8 mouse cellular contexts compared by ENCODE assay signal in genomic region chr2:32816946-32817581, GRCm38 (mm10). TPM values are rescaled to one million over a fixed set of nuclear protein-coding genes. Genes with fewer than 3 reads are reported as not detected.
DNase-seq lines count a peak whose midpoint lies in the region; ATAC-seq lines count a peak whose summit lies in the region.

No protein-coding gene starts in this region.

- H3K9ac ChIP-seq in midbrain, embryonic 12.5 days (replicated peaks) = no peak overlapping the region
- no peak overlapping the region for H3K9ac ChIP-seq in midbrain, embryonic 16.5 days (ENCODE audit: low read depth, low read length)
- H3K9ac ChIP-seq in hindbrain, embryonic 14.5 days = no peak overlapping the region
- no peak overlapping the region for H3K9ac ChIP-seq in limb, embryonic 12.5 days (replicated peaks)

- no peak overlapping the region for H3K4me2 ChIP-seq in midbrain, embryonic 12.5 days (replicated peaks)
- H3K4me2 ChIP-seq in midbrain, embryonic 16.5 days (ENCODE audit: low read length) = no peak overlapping the region
- no peak overlapping the region for H3K4me2 ChIP-seq in hindbrain, embryonic 14.5 days (replicated peaks)
- H3K4me2 ChIP-seq in limb, embryonic 12.5 days = peak overlapping the region; percentile 22

- WGBS in midbrain, embryonic 12.5 days = 78% methylated on average over 17 of the region's 17 CpGs
- WGBS in midbrain, embryonic 16.5 days = 67% methylated on average over 17 of the region's 17 CpGs
- WGBS in hindbrain, embryonic 14.5 days = 60% methylated on average over 17 of the region's 17 CpGs
- WGBS in limb, embryonic 12.5 days = 25% methylated on average over 17 of the region's 17 CpGs

- ATAC-seq in midbrain, embryonic 12.5 days (ENCODE audit: low FRiP score, low read depth) = no peak
- ATAC-seq in midbrain, embryonic 16.5 days = no peak
- ATAC-seq in hindbrain, embryonic 14.5 days (ENCODE audit: low FRiP score) = no peak
- no peak for ATAC-seq in limb, embryonic 12.5 days (ENCODE audit: insufficient number of reproducible peaks, insufficient read depth, low FRiP score, low TSS enrichment, low read depth)
- no peak for ATAC-seq in megakaryocyte-erythroid progenitor cell, adult 5-6 weeks (replicated peaks; ENCODE audit: low FRiP score, low TSS enrichment, poor library complexity, severe bottlenecking)

- no peaks in the 10 kb centered on the region for H3K9me3 ChIP-seq in midbrain, embryonic 12.5 days
- H3K9me3 ChIP-seq in midbrain, embryonic 16.5 days (replicated peaks; ENCODE audit: control insufficient read depth, low read length, poor library complexity, severe bottlenecking) = no peaks in the 10 kb centered on the region
- H3K9me3 ChIP-seq in hindbrain, embryonic 14.5 days (ENCODE audit: control insufficient read depth, low read length) = no peaks in the 10 kb centered on the region
- H3K9me3 ChIP-seq in limb, embryonic 12.5 days = no peaks in the 10 kb centered on the region

- peaks cover 44% of the 10 kb centered on the region for H3K36me3 ChIP-seq in midbrain, embryonic 12.5 days
- peaks cover 31% of the 10 kb centered on the region for H3K36me3 ChIP-seq in midbrain, embryonic 16.5 days (ENCODE audit: control insufficient read depth, insufficient read depth, low read length)
- H3K36me3 ChIP-seq in hindbrain, embryonic 14.5 days (replicated peaks; ENCODE audit: control insufficient read depth, insufficient read depth) = peaks cover 94% of the 10 kb centered on the region
- peaks cover 29% of the 10 kb centered on the region; the same call in 1 of the 2 replicates for H3K36me3 ChIP-seq in limb, embryonic 12.5 days

- H3K27me3 ChIP-seq in midbrain, embryonic 12.5 days = no peaks in the 10 kb centered on the region
- H3K27me3 ChIP-seq in midbrain, embryonic 16.5 days (ENCODE audit: control insufficient read depth, insufficient read depth, low read depth, low read length) = no peaks in the 10 kb centered on the region
- no peaks in the 10 kb centered on the region for H3K27me3 ChIP-seq in hindbrain, embryonic 14.5 days (ENCODE audit: control insufficient read depth, insufficient read depth, low read length)
- H3K27me3 ChIP-seq in limb, embryonic 12.5 days = no peaks in the 10 kb centered on the region

- H3K27ac ChIP-seq in midbrain, embryonic 12.5 days (replicated peaks) = peak overlapping the region; percentile 4; the same call in 1 of the 2 replicates
- H3K27ac ChIP-seq in midbrain, embryonic 16.5 days (ENCODE audit: low read length) = no peak overlapping the region
- H3K27ac ChIP-seq in hindbrain, embryonic 14.5 days = peak overlapping the region; percentile 45
- peak overlapping the region; percentile 78 for H3K27ac ChIP-seq in limb, embryonic 12.5 days

- H3K4me3 ChIP-seq in midbrain, embryonic 12.5 days = no peak overlapping the region
- H3K4me3 ChIP-seq in midbrain, embryonic 16.5 days (ENCODE audit: low read depth, low read length) = no peak overlapping the region
- no peak overlapping the region for H3K4me3 ChIP-seq in hindbrain, embryonic 14.5 days (replicated peaks; ENCODE audit: low read length)
- H3K4me3 ChIP-seq in limb, embryonic 12.5 days (replicated peaks) = no peak overlapping the region

- intact Hi-C loops in gastrocnemius, postnatal 14 days (cut with DNase I; ENCODE audit: low total_unique reads) = no loop called here

- no peaks in the 10 kb centered on the region for H3K4me1 ChIP-seq in midbrain, embryonic 12.5 days
- no peaks in the 10 kb centered on the region for H3K4me1 ChIP-seq in midbrain, embryonic 16.5 days (ENCODE audit: control insufficient read depth, insufficient read depth, low read length)
- no peaks in the 10 kb centered on the region for H3K4me1 ChIP-seq in hindbrain, embryonic 14.5 days (replicated peaks; ENCODE audit: control insufficient read depth, insufficient read depth, low read length)
- peaks cover 24% of the 10 kb centered on the region for H3K4me1 ChIP-seq in limb, embryonic 12.5 days (replicated peaks)

- DNase-seq in hindbrain, embryonic 14.5 days (ENCODE audit: low spot score) = no peak
- peak; percentile 61 to 85 for DNase-seq in right cerebral cortex, postnatal 10 days (ENCODE audit: low spot score in 2 of 2)
- DNase-seq in gastrocnemius, postnatal 14 days = no peak
- DNase-seq in liver = no peak

RNA-seq across cellular contexts. Expression of gene Stxbp1, which starts 30.0 kb away (rescaled TPM):
- 80.3 and 83.2 TPM in 2 replicates for polyA plus RNA-seq in midbrain, embryonic 12.5 days (2016; fragmentation: Nextera tagmentation; extraction: Ambion mirVana)
- polyA plus RNA-seq in midbrain, embryonic 16.5 days (2015; fragmentation: Nextera tagmentation; extraction: Ambion mirVana) = 340 and 389 TPM in 2 replicates
- polyA plus RNA-seq in hindbrain, embryonic 14.5 days (2014; fragmentation: Nextera tagmentation; extraction: Ambion mirVana) = 275 and 317 TPM in 2 replicates
- polyA plus RNA-seq in limb, embryonic 12.5 days (2016; fragmentation: Nextera tagmentation; extraction: Ambion mirVana) = 18.8 and 20.0 TPM in 2 replicates
- 30.2 and 47.7 TPM in 2 replicates for total RNA-seq in megakaryocyte-erythroid progenitor cell, adult 5-6 weeks (2014; fragmentation: Nextera tagmentation)
- total RNA-seq in megakaryocyte-erythroid progenitor cell, adult 5-6 weeks (2017) = 6.5 and 10.4 TPM in 2 replicates
- total RNA-seq in gastrocnemius, postnatal 14 days (2021) = 10 to 100 TPM in 1 of 2 experiments, 1 to 10 TPM in 1; 7.2 to 10.6 TPM

RNA-seq across cellular contexts. Expression of gene Cfap157, which starts 32.8 kb away (rescaled TPM):
- 0.64 and 1.3 TPM in 2 replicates for polyA plus RNA-seq in midbrain, embryonic 12.5 days (2016; fragmentation: Nextera tagmentation; extraction: Ambion mirVana)
- 0.82 and 0.99 TPM in 2 replicates for polyA plus RNA-seq in midbrain, embryonic 16.5 days (2015; fragmentation: Nextera tagmentation; extraction: Ambion mirVana)
- polyA plus RNA-seq in hindbrain, embryonic 14.5 days (2014; fragmentation: Nextera tagmentation; extraction: Ambion mirVana) = 0.42 and 1.2 TPM in 2 replicates
- polyA plus RNA-seq in limb, embryonic 12.5 days (2016; fragmentation: Nextera tagmentation; extraction: Ambion mirVana) = 0.35 and 1.2 TPM in 2 replicates
- not detected in 2 replicates for total RNA-seq in megakaryocyte-erythroid progenitor cell, adult 5-6 weeks (2014; fragmentation: Nextera tagmentation)
- total RNA-seq in megakaryocyte-erythroid progenitor cell, adult 5-6 weeks (2017) = not detected in 2 replicates
- total RNA-seq in gastrocnemius, postnatal 14 days (2021) = under 1 TPM in 1 of 2 experiments, not detected in 1; 0.35 TPM

RNA-seq across cellular contexts. Expression of gene Ptrh1, which starts 41.5 kb away (rescaled TPM):
- polyA plus RNA-seq in midbrain, embryonic 12.5 days (2016; fragmentation: Nextera tagmentation; extraction: Ambion mirVana) = 2.6 and 4.6 TPM in 2 replicates
- 4.9 and 5.0 TPM in 2 replicates for polyA plus RNA-seq in midbrain, embryonic 16.5 days (2015; fragmentation: Nextera tagmentation; extraction: Ambion mirVana)
- 4.3 and 5.1 TPM in 2 replicates for polyA plus RNA-seq in hindbrain, embryonic 14.5 days (2014; fragmentation: Nextera tagmentation; extraction: Ambion mirVana)
- polyA plus RNA-seq in limb, embryonic 12.5 days (2016; fragmentation: Nextera tagmentation; extraction: Ambion mirVana) = 3.8 and 4.2 TPM in 2 replicates
- total RNA-seq in megakaryocyte-erythroid progenitor cell, adult 5-6 weeks (2014; fragmentation: Nextera tagmentation) = 5.2 and 6.9 TPM in 2 replicates
- total RNA-seq in megakaryocyte-erythroid progenitor cell, adult 5-6 weeks (2017) = 0.46 and 3.9 TPM in 2 replicates
- 1 to 10 TPM; 2.4 to 3.0 TPM for total RNA-seq in gastrocnemius, postnatal 14 days (2021)

RNA-seq across cellular contexts. Expression of gene Ttc16, which starts 41.6 kb away (rescaled TPM):
- 0.20 and 0.43 TPM in 2 replicates for polyA plus RNA-seq in midbrain, embryonic 12.5 days (2016; fragmentation: Nextera tagmentation; extraction: Ambion mirVana)
- polyA plus RNA-seq in midbrain, embryonic 16.5 days (2015; fragmentation: Nextera tagmentation; extraction: Ambion mirVana) = 0.68 and 0.80 TPM in 2 replicates
- 0.52 and 0.74 TPM in 2 replicates for polyA plus RNA-seq in hindbrain, embryonic 14.5 days (2014; fragmentation: Nextera tagmentation; extraction: Ambion mirVana)
- polyA plus RNA-seq in limb, embryonic 12.5 days (2016; fragmentation: Nextera tagmentation; extraction: Ambion mirVana) = 0.28 and 0.35 TPM in 2 replicates
- not detected in 2 replicates for total RNA-seq in megakaryocyte-erythroid progenitor cell, adult 5-6 weeks (2014; fragmentation: Nextera tagmentation)
- 1.6 TPM in 1 of 2 replicates, not detected in the other for total RNA-seq in megakaryocyte-erythroid progenitor cell, adult 5-6 weeks (2017)
- total RNA-seq in gastrocnemius, postnatal 14 days (2021) = not detected

RNA-seq across cellular contexts. Expression of gene Fam129b, which starts 58.9 kb away (rescaled TPM):
- polyA plus RNA-seq in midbrain, embryonic 12.5 days (2016; fragmentation: Nextera tagmentation; extraction: Ambion mirVana) = 27.0 and 29.1 TPM in 2 replicates
- polyA plus RNA-seq in midbrain, embryonic 16.5 days (2015; fragmentation: Nextera tagmentation; extraction: Ambion mirVana) = 25.3 and 27.4 TPM in 2 replicates
- 16.8 and 19.4 TPM in 2 replicates for polyA plus RNA-seq in hindbrain, embryonic 14.5 days (2014; fragmentation: Nextera tagmentation; extraction: Ambion mirVana)
- polyA plus RNA-seq in limb, embryonic 12.5 days (2016; fragmentation: Nextera tagmentation; extraction: Ambion mirVana) = 48.0 and 48.1 TPM in 2 replicates
- 9.0 and 16.3 TPM in 2 replicates for total RNA-seq in megakaryocyte-erythroid progenitor cell, adult 5-6 weeks (2014; fragmentation: Nextera tagmentation)
- 13.8 TPM in 2 replicates for total RNA-seq in megakaryocyte-erythroid progenitor cell, adult 5-6 weeks (2017)
- total RNA-seq in gastrocnemius, postnatal 14 days (2021) = 10 to 100 TPM; 12.1 to 15.8 TPM

Comparison
In these comparisons a context has a peak if more than half of its experiments do, and no peak if none do; other contexts are left out.
1. DNase-seq: peak in right cerebral cortex, postnatal 10 days (2 of 2); none in hindbrain, embryonic 14.5 days (single experiment), gastrocnemius, postnatal 14 days (single experiment) and liver (single experiment).